Mouse (Mus musculus): ENCODE measurements around the gene Pex7.

- TF ChIP-seq POLR2A (IDR thresholded peaks at IDR 0.05; ENCODE audit: borderline replicate concordance, extremely low read depth, low read depth, low read length): no peak
- no peak for TF ChIP-seq CTCF (IDR thresholded peaks at IDR 0.05; ENCODE audit: insufficient read depth, low read length)
Measured at GRCm38 (mm10) chr10:19884409-19884808, 23.1 kb downstream of the Pex7 start.
